Comparison of ENCODE assay signal across 17 mouse cellular contexts in the genomic region with DNA sequence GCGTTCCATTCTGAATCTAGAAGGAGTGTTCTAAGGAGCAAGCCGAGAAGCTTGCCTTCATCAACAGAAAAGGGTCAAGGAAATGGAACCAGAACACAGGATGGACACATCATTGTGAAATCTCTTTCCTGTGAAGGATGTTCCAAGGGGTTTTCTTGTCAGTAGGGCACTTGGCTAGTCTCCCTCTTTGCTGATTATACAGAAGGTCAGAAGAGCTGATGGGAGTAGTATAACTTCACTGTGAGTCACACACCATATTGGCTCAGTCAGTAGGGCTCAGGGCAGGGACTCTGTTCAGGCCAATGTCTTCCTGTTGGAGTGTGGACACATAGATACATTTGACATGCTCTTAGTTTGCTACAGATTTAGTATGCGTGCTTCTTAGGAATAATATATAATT.
DNase-seq lines count a peak whose midpoint lies in the region; ATAC-seq and TF ChIP-seq lines count a peak whose summit lies in the region.
"Had no signal": no experiment of that assay in that cellular context is flagged by ENCODE, and none has a peak within 500 bp of the region (broad histone marks: within the 10 kb centered on the region; RNA-seq: fewer than 3 reads in every experiment).

No protein-coding gene starts in this region.

- H3K27me3 ChIP-seq in kidney, postnatal 0 days (ENCODE audit: insufficient read depth, low read length): no peaks in the 10 kb centered on the region
- H3K27me3 ChIP-seq in kidney, embryonic 15.5 days: no peaks in the 10 kb centered on the region
- H3K27me3 ChIP-seq: embryonic facial prominence, embryonic 13.5 days had no signal

- no peak for TF ChIP-seq CTCF in kidney, postnatal 0 days (IDR thresholded peaks at IDR 0.05; ENCODE audit: low read depth)

- DNase-seq in adrenal gland, adult 8-10 months: peak; percentile 47
- no peak for DNase-seq in adrenal gland, postnatal 25 days
- DNase-seq in kidney, postnatal 0 days (ENCODE audit: low spot score): peak; percentile 35
- peak; percentile 12 for DNase-seq in urinary bladder, postnatal 14 days (ENCODE audit: low spot score)
- DNase-seq in urinary bladder, postnatal 10 days (ENCODE audit: low spot score): no peak
- DNase-seq in embryo, embryonic 11 days: no peak
- DNase-seq: cerebellum, adult 18-20 months; heart, adult 2 months; left cerebral cortex, postnatal 4 days; lung, embryonic 14.5 days; spleen, adult 18-20 months had no signal

- H3K27ac ChIP-seq in kidney, postnatal 0 days: no peak overlapping the region
- H3K27ac ChIP-seq in kidney, embryonic 15.5 days: no peak overlapping the region
- H3K27ac ChIP-seq: forebrain, embryonic 10.5 days; heart, adult 2 months; layer of hippocampus, adult 2 months had no signal

- no peak for ATAC-seq in kidney, postnatal 0 days (replicated peaks; ENCODE audit: low FRiP score, low read depth)
- ATAC-seq in kidney, embryonic 15.5 days (replicated peaks; ENCODE audit: low FRiP score): no peak
- ATAC-seq: midbrain, embryonic 16.5 days had no signal

- no peak overlapping the region for H3K9ac ChIP-seq in kidney, postnatal 0 days (ENCODE audit: low read depth, low read length)
- H3K9ac ChIP-seq in kidney, embryonic 15.5 days: no peak overlapping the region
- H3K9ac ChIP-seq: embryonic facial prominence, embryonic 13.5 days; lung, embryonic 14.5 days had no signal

- H3K36me3 ChIP-seq in kidney, postnatal 0 days (ENCODE audit: insufficient read depth, low read length): no peaks in the 10 kb centered on the region
- no peaks in the 10 kb centered on the region for H3K36me3 ChIP-seq in kidney, embryonic 15.5 days
- H3K36me3 ChIP-seq: embryonic facial prominence, embryonic 13.5 days; forebrain, embryonic 10.5 days had no signal

- no peaks in the 10 kb centered on the region for H3K9me3 ChIP-seq in kidney, postnatal 0 days (replicated peaks; ENCODE audit: low read length)
- H3K9me3 ChIP-seq in kidney, embryonic 15.5 days (replicated peaks): no peaks in the 10 kb centered on the region
- H3K9me3 ChIP-seq: embryonic facial prominence, embryonic 13.5 days; forebrain, embryonic 10.5 days had no signal

- WGBS in kidney, postnatal 0 days: 75% methylated on average over 3 of the region's 3 CpGs
- 82% methylated on average over 3 of the region's 3 CpGs for WGBS in kidney, embryonic 15.5 days

- no peak overlapping the region for H3K4me2 ChIP-seq in kidney, postnatal 0 days (ENCODE audit: low read length)
- H3K4me2 ChIP-seq in kidney, embryonic 15.5 days: no peak overlapping the region
- H3K4me2 ChIP-seq: embryonic facial prominence, embryonic 13.5 days; liver, embryonic 11.5 days; lung, embryonic 14.5 days had no signal

- no peak overlapping the region for H3K4me3 ChIP-seq in kidney, postnatal 0 days (replicated peaks; ENCODE audit: low read depth, low read length)
- H3K4me3 ChIP-seq in kidney, embryonic 15.5 days (replicated peaks): no peak overlapping the region
- H3K4me3 ChIP-seq: embryonic facial prominence, embryonic 13.5 days; forebrain, embryonic 10.5 days; heart, adult 2 months; layer of hippocampus, adult 2 months had no signal

- H3K4me1 ChIP-seq in kidney, postnatal 0 days (replicated peaks; ENCODE audit: insufficient read depth, low read length): no peaks in the 10 kb centered on the region
- H3K4me1 ChIP-seq in kidney, embryonic 15.5 days: peaks cover 10% of the 10 kb centered on the region; the same call in 1 of the 2 replicates
- H3K4me1 ChIP-seq: forebrain, embryonic 10.5 days had no signal

Comparison
In these comparisons a context has a peak if more than half of its experiments do, and no peak if none do; other contexts are left out.
1. DNase-seq: peak in adrenal gland, adult 8-10 months (single experiment), kidney, postnatal 0 days (single experiment) and urinary bladder, postnatal 14 days (single experiment); none in adrenal gland, postnatal 25 days (single experiment), urinary bladder, postnatal 10 days (single experiment) and embryo, embryonic 11 days (single experiment).